8 mouse cellular contexts compared by ENCODE assay signal in genomic region chrX:166509761-166510738, GRCm38 (mm10). TPM values are rescaled to one million over a fixed set of nuclear protein-coding genes. Genes with fewer than 3 reads are reported as not detected.
DNase-seq lines count a peak whose midpoint lies in the region; ATAC-seq and TF ChIP-seq lines count a peak whose summit lies in the region.

No protein-coding gene starts in this region.

- H3K36me3 ChIP-seq in embryonic facial prominence, embryonic 15.5 days: no peaks in the 10 kb centered on the region
- H3K36me3 ChIP-seq in kidney, embryonic 14.5 days (ENCODE audit: control insufficient read depth, insufficient read depth, low read length): no peaks in the 10 kb centered on the region
- H3K36me3 ChIP-seq in limb, embryonic 15.5 days: no peaks in the 10 kb centered on the region

- H3K9me3 ChIP-seq in embryonic facial prominence, embryonic 15.5 days (replicated peaks): no peaks in the 10 kb centered on the region
- H3K9me3 ChIP-seq in kidney, embryonic 14.5 days (ENCODE audit: control insufficient read depth, low read length): no peaks in the 10 kb centered on the region
- no peaks in the 10 kb centered on the region for H3K9me3 ChIP-seq in limb, embryonic 15.5 days

- TF ChIP-seq POLR2A in bone marrow, adult 2 months (IDR thresholded peaks at IDR 0.05; ENCODE audit: borderline replicate concordance, control insufficient read depth, low read depth, low read length): peak; percentile 83; the same call in 1 of the 2 replicates

- H3K4me2 ChIP-seq in embryonic facial prominence, embryonic 15.5 days (replicated peaks): peak overlapping the region; percentile 40
- peak overlapping the region; percentile 42 for H3K4me2 ChIP-seq in kidney, embryonic 14.5 days (replicated peaks; ENCODE audit: low read depth, low read length)
- H3K4me2 ChIP-seq in limb, embryonic 15.5 days: peak overlapping the region; percentile 36

- no peaks in the 10 kb centered on the region; the same call in 1 of the 2 replicates for H3K4me1 ChIP-seq in bone marrow, adult 2 months (ENCODE audit: control insufficient read depth, insufficient read depth, low read length)
- H3K4me1 ChIP-seq in embryonic facial prominence, embryonic 15.5 days: no peaks in the 10 kb centered on the region
- H3K4me1 ChIP-seq in kidney, embryonic 14.5 days (ENCODE audit: control insufficient read depth, insufficient read depth, low read length): no peaks in the 10 kb centered on the region
- H3K4me1 ChIP-seq in limb, embryonic 15.5 days: no peaks in the 10 kb centered on the region

- peak; percentile 96 for DNase-seq in 416B (ENCODE audit: low read depth)
- peak; percentile 94 to 95 for DNase-seq in heart, adult 9 months (ENCODE audit: low spot score in 2 of 2)
- DNase-seq in monocyte, adult 2 months (ENCODE audit: low read depth in 1 of 2, low spot score in 2 of 2): peak; percentile 81 to 89
- DNase-seq in spleen, postnatal 36 days (ENCODE audit: low spot score in 2 of 2): peak; percentile 95 to 96

- H3K27ac ChIP-seq in bone marrow, adult 2 months (ENCODE audit: control insufficient read depth, insufficient read depth, low read depth, low read length, poor library complexity): peak overlapping the region; percentile 97
- H3K27ac ChIP-seq in embryonic facial prominence, embryonic 15.5 days (replicated peaks): peak overlapping the region; percentile 98
- peak overlapping the region; percentile 97 for H3K27ac ChIP-seq in kidney, embryonic 14.5 days (ENCODE audit: low read depth, low read length)
- peak overlapping the region; percentile 99 for H3K27ac ChIP-seq in limb, embryonic 15.5 days

- no peaks in the 10 kb centered on the region for H3K27me3 ChIP-seq in embryonic facial prominence, embryonic 15.5 days
- H3K27me3 ChIP-seq in kidney, embryonic 14.5 days (ENCODE audit: control insufficient read depth, insufficient read depth, low read length): no peaks in the 10 kb centered on the region
- peaks cover 7% of the 10 kb centered on the region; the same call in 1 of the 2 replicates for H3K27me3 ChIP-seq in limb, embryonic 15.5 days

- H3K4me3 ChIP-seq in bone marrow, adult 2 months (replicated peaks; ENCODE audit: control insufficient read depth, low read depth, low read length): peak overlapping the region; percentile 69
- peak overlapping the region; percentile 53 for H3K4me3 ChIP-seq in embryonic facial prominence, embryonic 15.5 days (replicated peaks)
- peak overlapping the region; percentile 48 for H3K4me3 ChIP-seq in kidney, embryonic 14.5 days (ENCODE audit: low read length)
- peak overlapping the region; percentile 52 for H3K4me3 ChIP-seq in limb, embryonic 15.5 days

- no peak for TF ChIP-seq CTCF in bone marrow, adult 2 months (IDR thresholded peaks at IDR 0.05; ENCODE audit: control insufficient read depth, insufficient read depth, low read length)

- H3K9ac ChIP-seq in embryonic facial prominence, embryonic 15.5 days: peak overlapping the region; percentile 62
- H3K9ac ChIP-seq in kidney, embryonic 14.5 days (ENCODE audit: low read depth, low read length): peak overlapping the region; percentile 71
- peak overlapping the region; percentile 61 for H3K9ac ChIP-seq in limb, embryonic 15.5 days

- ATAC-seq in embryonic facial prominence, embryonic 15.5 days (ENCODE audit: insufficient number of reproducible peaks, low FRiP score, low TSS enrichment, low read depth): peak; percentile 97
- ATAC-seq in kidney, embryonic 14.5 days (ENCODE audit: low FRiP score, low TSS enrichment): peak; percentile 98
- peak; percentile 96 for ATAC-seq in limb, embryonic 15.5 days (ENCODE audit: insufficient number of reproducible peaks, low FRiP score, low TSS enrichment, low read depth)

- 13% methylated on average over 64 of the region's 65 CpGs for WGBS in bone marrow, adult 2 months
- WGBS in embryonic facial prominence, embryonic 15.5 days: 13% methylated on average over 65 of the region's 65 CpGs
- WGBS in kidney, embryonic 14.5 days: 20% methylated on average over 65 of the region's 65 CpGs
- 24% methylated on average over 65 of the region's 65 CpGs for WGBS in limb, embryonic 15.5 days

RNA-seq across cellular contexts. Expression of gene Tceanc, which starts 8.3 kb away (rescaled TPM):
- polyA plus RNA-seq in bone marrow, adult 2 months (2011; ENCODE audit: insufficient read depth, insufficient read length, low replicate concordance, missing spikeins): 1.5 and 2.0 TPM in 2 replicates
- 6.5 and 6.8 TPM in 2 replicates for polyA plus RNA-seq in embryonic facial prominence, embryonic 15.5 days (2015; fragmentation: Nextera tagmentation; extraction: Ambion mirVana)
- 5.7 and 9.9 TPM in 2 replicates for polyA plus RNA-seq in kidney, embryonic 14.5 days (2014; fragmentation: Nextera tagmentation; extraction: Ambion mirVana)
- 7.2 and 8.2 TPM in 2 replicates for polyA plus RNA-seq in limb, embryonic 15.5 days (2015; fragmentation: Nextera tagmentation; extraction: Ambion mirVana)

RNA-seq across cellular contexts. Expression of gene Rab9, which starts 30.4 kb away (rescaled TPM):
- 14.2 and 26.0 TPM in 2 replicates for polyA plus RNA-seq in bone marrow, adult 2 months (2011; ENCODE audit: insufficient read depth, insufficient read length, low replicate concordance, missing spikeins)
- 49.8 and 51.9 TPM in 2 replicates for polyA plus RNA-seq in embryonic facial prominence, embryonic 15.5 days (2015; fragmentation: Nextera tagmentation; extraction: Ambion mirVana)
- polyA plus RNA-seq in kidney, embryonic 14.5 days (2014; fragmentation: Nextera tagmentation; extraction: Ambion mirVana): 58.7 and 60.1 TPM in 2 replicates
- 55.3 and 61.6 TPM in 2 replicates for polyA plus RNA-seq in limb, embryonic 15.5 days (2015; fragmentation: Nextera tagmentation; extraction: Ambion mirVana)

Comparison
In these comparisons a context has a peak if more than half of its experiments do, and no peak if none do; other contexts are left out.
1. Peak in every context shown above with its lines: DNase-seq, ATAC-seq, H3K4me3 ChIP-seq and H3K27ac ChIP-seq.